In the genomic region with DNA sequence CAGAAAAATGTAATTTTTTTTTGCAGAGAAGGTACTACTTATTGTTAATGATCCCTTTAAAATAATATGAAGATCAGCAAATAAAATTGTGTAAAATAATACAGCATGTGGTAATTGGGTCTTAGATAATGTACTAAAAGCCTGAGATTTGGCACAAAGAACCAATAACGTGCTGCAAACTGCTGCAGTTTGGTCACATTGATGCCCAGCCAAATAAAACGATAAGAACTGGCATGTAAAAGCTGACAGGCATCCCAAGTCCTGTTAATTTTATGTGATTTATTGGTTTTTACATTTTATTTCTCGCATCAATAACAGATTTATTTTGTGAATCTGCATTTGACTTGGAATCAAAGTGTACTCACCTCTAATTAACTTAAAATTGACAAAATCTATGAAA, we compare ENCODE assay signal across 20 mouse cellular contexts.
A peak's percentile ranks its signal among the peaks of the same experiment; 100 is the strongest.
DNase-seq lines count a peak whose midpoint lies in the region; ATAC-seq and TF ChIP-seq lines count a peak whose summit lies in the region.
"Had no signal": no experiment of that assay in that cellular context is flagged by ENCODE, and none has a peak within 500 bp of the region (broad histone marks: within the 10 kb centered on the region; RNA-seq: fewer than 3 reads in every experiment).

No protein-coding gene starts in this region.

- no peaks in the 10 kb centered on the region for H3K9me3 ChIP-seq in forebrain, embryonic 14.5 days (replicated peaks; ENCODE audit: control insufficient read depth, low read length)
- H3K9me3 ChIP-seq in forebrain, embryonic 10.5 days, result peaks cover 7% of the 10 kb centered on the region; the same call in 1 of the 2 replicates

- 74% methylated on average over 3 of the region's 3 CpGs for WGBS in forebrain, embryonic 14.5 days
- 91% methylated on average over 3 of the region's 3 CpGs for WGBS in forebrain, embryonic 10.5 days

- no peak for TF ChIP-seq POLR2A in brain, embryonic 14.5 days (IDR thresholded peaks at IDR 0.05; ENCODE audit: borderline replicate concordance, extremely low read depth, insufficient read depth, insufficient read length, poor library complexity, severe bottlenecking)

- no peaks in the 10 kb centered on the region for H3K4me1 ChIP-seq in forebrain, embryonic 14.5 days (ENCODE audit: control insufficient read depth, insufficient read depth, low read length)
- no peaks in the 10 kb centered on the region for H3K4me1 ChIP-seq in forebrain, embryonic 10.5 days

- no peak overlapping the region for H3K27ac ChIP-seq in forebrain, embryonic 14.5 days (ENCODE audit: low read depth, low read length)
- H3K27ac ChIP-seq in forebrain, embryonic 10.5 days, result no peak overlapping the region

- peak; percentile 59 for DNase-seq in forebrain, embryonic 14.5 days (ENCODE audit: low spot score)
- no peak for DNase-seq in forebrain, embryonic 10.5 days (ENCODE audit: extremely low spot score, low spot score)
- DNase-seq in brain, embryonic 14.5 days (ENCODE audit: low read depth), result peak; percentile 61
- DNase-seq in spleen, postnatal 4 days (ENCODE audit: low spot score in 2 of 2), result no peak
- DNase-seq: adrenal gland, adult 2 months; adrenal gland, adult 8-10 months; adrenal gland, postnatal 10 days; adrenal gland, postnatal 14 days; adrenal gland, postnatal 25 days; adrenal gland, postnatal 36 days; B cell, adult 2 months; cerebellum, adult 11 months; cerebellum, adult 11-12 months; cerebellum, adult 18-20 months; cerebellum, adult 2 months had no signal

- no peak overlapping the region for H3K4me3 ChIP-seq in forebrain, embryonic 14.5 days (ENCODE audit: low read depth, low read length)
- H3K4me3 ChIP-seq in forebrain, embryonic 10.5 days, result no peak overlapping the region

- no peaks in the 10 kb centered on the region for H3K36me3 ChIP-seq in forebrain, embryonic 14.5 days (ENCODE audit: control insufficient read depth, insufficient read depth, low read length)
- no peaks in the 10 kb centered on the region for H3K36me3 ChIP-seq in forebrain, embryonic 10.5 days (replicated peaks)
- H3K36me3 ChIP-seq: G1E had no signal

- no peak for ATAC-seq in forebrain, embryonic 14.5 days
- ATAC-seq: activated CD4-positive, CD25-positive, alpha-beta regulatory T cell, adult 4 months; CD4-positive, CD25-positive, alpha-beta regulatory T cell, adult 4 months; Patski had no signal

- no peak overlapping the region for H3K9ac ChIP-seq in forebrain, embryonic 14.5 days (ENCODE audit: low read length)

- H3K27me3 ChIP-seq in forebrain, embryonic 14.5 days (replicated peaks; ENCODE audit: control insufficient read depth, insufficient read depth, low read length), result no peaks in the 10 kb centered on the region
- H3K27me3 ChIP-seq in forebrain, embryonic 10.5 days (ENCODE audit: poor library complexity, severe bottlenecking), result no peaks in the 10 kb centered on the region
- H3K27me3 ChIP-seq: CH12.LX, Patski had no signal

- no peak overlapping the region for H3K4me2 ChIP-seq in forebrain, embryonic 14.5 days (ENCODE audit: low read length)

- TF ChIP-seq CTCF in brain, embryonic 14.5 days (IDR thresholded peaks at IDR 0.05; ENCODE audit: borderline replicate concordance, extremely low read depth, insufficient read depth, insufficient read length), result no peak

Comparison
In these comparisons a context has a peak if more than half of its experiments do, and no peak if none do; other contexts are left out.
1. DNase-seq: peak in forebrain, embryonic 14.5 days (single experiment) and brain, embryonic 14.5 days (single experiment); none in forebrain, embryonic 10.5 days (single experiment) and spleen, postnatal 4 days (0 of 2).